Mouse (Mus musculus) R1 (cell line): ENCODE data around the gene Dtd1.

Experiments used
- DNase-seq: peaks from one replicate; pipeline ENCODE4 v3.0.0-alpha.2; 2018; ENCODE audit warnings: low read depth, low spot score

Gene Dtd1

GRCm38 (mm10) chr2:144599831-144600687 is at the start of gene Dtd1:
Dtd1 (plus strand) TSS chr2:144599897.
- peak; percentile 89 for DNase-seq

- peak; percentile 91 for DNase-seq
These were observed 49.2 kb upstream of the Dtd1 start, which contains the start of gene Rbbp9 for GRCm38 (mm10) chr2:144550529-144550928. Rbbp9 (minus strand) TSS chr2:144550869.

GRCm38 (mm10) chr2:144553905-144554304 is 45.8 kb upstream of the Dtd1 start:
- no peak for DNase-seq

- no peak for DNase-seq
These were observed 44.3 kb upstream of the Dtd1 start for GRCm38 (mm10) chr2:144555286-144555819.

- peak; percentile 99 for DNase-seq
These were observed 43.7 kb upstream of the Dtd1 start, which contains the start of gene Sec23b for GRCm38 (mm10) chr2:144555820-144556552. Sec23b (plus strand) TSS chr2:144556229.

- DNase-seq = peak; percentile 69
These were observed 11.0 kb upstream of the Dtd1 start for GRCm38 (mm10) chr2:144588723-144589122.

- peak; percentile 75 for DNase-seq
These were observed 6.7 kb upstream of the Dtd1 start for GRCm38 (mm10) chr2:144593036-144593435.

GRCm38 (mm10) chr2:144593951-144594651 is 5.6 kb upstream of the Dtd1 start, which contains the start of gene Smim26:
Smim26 (plus strand) TSS chr2:144594054.
- peak; percentile 93 for DNase-seq

- peak; percentile 82 for DNase-seq
These were observed 1.7 kb upstream of the Dtd1 start for GRCm38 (mm10) chr2:144598006-144598405.

- no peak for DNase-seq
These were observed 1.9 kb downstream of the Dtd1 start for GRCm38 (mm10) chr2:144601576-144601975.

GRCm38 (mm10) chr2:144613956-144614355 is 14.3 kb downstream of the Dtd1 start:
- DNase-seq = no peak

- DNase-seq = no peak
These were observed 17.6 kb downstream of the Dtd1 start for GRCm38 (mm10) chr2:144617074-144617874.

- DNase-seq = no peak
These were observed 21.8 kb downstream of the Dtd1 start for GRCm38 (mm10) chr2:144621491-144621890.

- no peak for DNase-seq
These were observed 33.9 kb downstream of the Dtd1 start for GRCm38 (mm10) chr2:144633551-144633950.

GRCm38 (mm10) chr2:144634231-144634630 is 34.5 kb downstream of the Dtd1 start:
- no peak for DNase-seq

- DNase-seq = no peak
These were observed 35.0 kb downstream of the Dtd1 start for GRCm38 (mm10) chr2:144634729-144635128.

GRCm38 (mm10) chr2:144635644-144636320 is 36.1 kb downstream of the Dtd1 start:
- peak; percentile 57 for DNase-seq

GRCm38 (mm10) chr2:144637204-144637603 is 37.5 kb downstream of the Dtd1 start:
- DNase-seq = peak; percentile 85

- peak; percentile 13 for DNase-seq
These were observed 38.1 kb downstream of the Dtd1 start for GRCm38 (mm10) chr2:144637671-144638395.
